Mouse (Mus musculus): ENCODE measurements around the gene Tpra1. TPM values are rescaled to one million over a fixed set of nuclear protein-coding genes. Genes with fewer than 3 reads are reported as not detected.

Tpra1 gene
- polyA plus RNA-seq, 1 experiment from 2014 or later = 55.6 TPM

GRCm38 (mm10) chr6:88924502-88925275, 22.6 kb downstream of the Tpra1 start:
- Histone ChIP-seq H3K36me3 (ENCODE audit: control insufficient read depth, insufficient read depth, low read length) (no peaks in the 10 kb centered on the region), H3K4me2 (replicated peaks; ENCODE audit: low read depth, low read length) (no peak overlapping the region), H3K9me3 (ENCODE audit: control insufficient read depth, low read depth, low read length) (no peaks in the 10 kb centered on the region), H3K4me3 (ENCODE audit: low read depth, low read length) (no peak overlapping the region), H3K27me3 (ENCODE audit: control insufficient read depth, insufficient read depth, low read length) (no peaks in the 10 kb centered on the region), H3K9ac (replicated peaks; ENCODE audit: low read depth, low read length) (no peak overlapping the region), H3K4me1 (ENCODE audit: control insufficient read depth, insufficient read depth, low read length) (peaks cover 18% of the 10 kb centered on the region; the same call in 1 of the 2 replicates), H3K27ac (ENCODE audit: low read length) (peak overlapping the region; percentile 80)
- ATAC-seq (ENCODE audit: insufficient number of reproducible peaks, insufficient read depth, low FRiP score, low read depth) = peak; percentile 46
- WGBS = 8% methylated on average over 5 of the region's 5 CpGs

- H3K4me3 ChIP-seq (ENCODE audit: low read depth, low read length) = no peak overlapping the region
- H3K4me1 ChIP-seq (ENCODE audit: control insufficient read depth, insufficient read depth, low read length) = peaks cover 18% of the 10 kb centered on the region; the same call in 1 of the 2 replicates
- ATAC-seq (ENCODE audit: insufficient number of reproducible peaks, insufficient read depth, low FRiP score, low read depth) = peak; percentile 58; the same call in 1 of the 2 replicates
- no peaks in the 10 kb centered on the region for H3K36me3 ChIP-seq (ENCODE audit: control insufficient read depth, insufficient read depth, low read length)
- peak overlapping the region; percentile 40; the same call in 1 of the 2 replicates for H3K27ac ChIP-seq (ENCODE audit: low read length)
- H3K9ac ChIP-seq (replicated peaks; ENCODE audit: low read depth, low read length) = no peak overlapping the region
- no peak overlapping the region for H3K4me2 ChIP-seq (replicated peaks; ENCODE audit: low read depth, low read length)
- no peaks in the 10 kb centered on the region for H3K27me3 ChIP-seq (ENCODE audit: control insufficient read depth, insufficient read depth, low read length)
- no peaks in the 10 kb centered on the region for H3K9me3 ChIP-seq (ENCODE audit: control insufficient read depth, low read depth, low read length)
- 22% methylated on average over 4 of the region's 4 CpGs for WGBS
Measured at GRCm38 (mm10) chr6:88925640-88926205, 23.7 kb downstream of the Tpra1 start.

- no peak overlapping the region for H3K9ac ChIP-seq (replicated peaks; ENCODE audit: low read depth, low read length)
- ATAC-seq (ENCODE audit: insufficient number of reproducible peaks, insufficient read depth, low FRiP score, low read depth) = no peak
- H3K9me3 ChIP-seq (ENCODE audit: control insufficient read depth, low read depth, low read length) = no peaks in the 10 kb centered on the region
- H3K4me3 ChIP-seq (ENCODE audit: low read depth, low read length) = no peak overlapping the region
- H3K4me2 ChIP-seq (replicated peaks; ENCODE audit: low read depth, low read length) = no peak overlapping the region
- H3K4me1 ChIP-seq (ENCODE audit: control insufficient read depth, insufficient read depth, low read length) = peaks cover 18% of the 10 kb centered on the region; the same call in 1 of the 2 replicates
- WGBS = 39% methylated on average over 3 of the region's 3 CpGs
- no peaks in the 10 kb centered on the region for H3K27me3 ChIP-seq (ENCODE audit: control insufficient read depth, insufficient read depth, low read length)
- H3K36me3 ChIP-seq (ENCODE audit: control insufficient read depth, insufficient read depth, low read length) = no peaks in the 10 kb centered on the region
- peak overlapping the region; percentile 40; the same call in 1 of the 2 replicates for H3K27ac ChIP-seq (ENCODE audit: low read length)
Measured at GRCm38 (mm10) chr6:88926870-88927269, 24.8 kb downstream of the Tpra1 start.

GRCm38 (mm10) chr6:88927595-88927994, 25.5 kb downstream of the Tpra1 start:
- H3K4me1 ChIP-seq (ENCODE audit: control insufficient read depth, insufficient read depth, low read length) = peaks cover 18% of the 10 kb centered on the region; the same call in 1 of the 2 replicates
- no peak overlapping the region for H3K27ac ChIP-seq (ENCODE audit: low read length)
- no peaks in the 10 kb centered on the region for H3K36me3 ChIP-seq (ENCODE audit: control insufficient read depth, insufficient read depth, low read length)
- H3K9ac ChIP-seq (replicated peaks; ENCODE audit: low read depth, low read length) = no peak overlapping the region
- H3K4me2 ChIP-seq (replicated peaks; ENCODE audit: low read depth, low read length) = no peak overlapping the region
- H3K4me3 ChIP-seq (ENCODE audit: low read depth, low read length) = no peak overlapping the region
- no peaks in the 10 kb centered on the region for H3K9me3 ChIP-seq (ENCODE audit: control insufficient read depth, low read depth, low read length)
- no peak for ATAC-seq (ENCODE audit: insufficient number of reproducible peaks, insufficient read depth, low FRiP score, low read depth)
- no peaks in the 10 kb centered on the region for H3K27me3 ChIP-seq (ENCODE audit: control insufficient read depth, insufficient read depth, low read length)
- WGBS = 16% methylated on average over 2 of the region's 2 CpGs

GRCm38 (mm10) chr6:88928026-88928425, 26.0 kb downstream of the Tpra1 start:
- 69% methylated on average over 1 of the region's 1 CpGs for WGBS
- Histone ChIP-seq H3K27ac (ENCODE audit: low read length) (no peak overlapping the region), H3K4me3 (ENCODE audit: low read depth, low read length) (no peak overlapping the region), H3K9ac (replicated peaks; ENCODE audit: low read depth, low read length) (no peak overlapping the region), H3K36me3 (ENCODE audit: control insufficient read depth, insufficient read depth, low read length) (no peaks in the 10 kb centered on the region), H3K27me3 (ENCODE audit: control insufficient read depth, insufficient read depth, low read length) (no peaks in the 10 kb centered on the region), H3K4me1 (ENCODE audit: control insufficient read depth, insufficient read depth, low read length) (peaks cover 18% of the 10 kb centered on the region; the same call in 1 of the 2 replicates), H3K9me3 (ENCODE audit: control insufficient read depth, low read depth, low read length) (no peaks in the 10 kb centered on the region), H3K4me2 (replicated peaks; ENCODE audit: low read depth, low read length) (no peak overlapping the region)
- ATAC-seq (ENCODE audit: insufficient number of reproducible peaks, insufficient read depth, low FRiP score, low read depth) = no peak

GRCm38 (mm10) chr6:88928576-88928975, 26.5 kb downstream of the Tpra1 start:
- ATAC-seq (ENCODE audit: insufficient number of reproducible peaks, insufficient read depth, low FRiP score, low read depth) = no peak
- Histone ChIP-seq H3K9me3 (ENCODE audit: control insufficient read depth, low read depth, low read length) (no peaks in the 10 kb centered on the region), H3K36me3 (ENCODE audit: control insufficient read depth, insufficient read depth, low read length) (no peaks in the 10 kb centered on the region), H3K4me2 (replicated peaks; ENCODE audit: low read depth, low read length) (no peak overlapping the region), H3K27me3 (ENCODE audit: control insufficient read depth, insufficient read depth, low read length) (no peaks in the 10 kb centered on the region), H3K27ac (ENCODE audit: low read length) (no peak overlapping the region), H3K4me1 (ENCODE audit: control insufficient read depth, insufficient read depth, low read length) (peaks cover 18% of the 10 kb centered on the region; the same call in 1 of the 2 replicates), H3K9ac (replicated peaks; ENCODE audit: low read depth, low read length) (no peak overlapping the region), H3K4me3 (ENCODE audit: low read depth, low read length) (no peak overlapping the region)
- 81% methylated on average over 5 of the region's 5 CpGs for WGBS

GRCm38 (mm10) chr6:88929451-88929850, 27.4 kb downstream of the Tpra1 start:
- peaks cover 18% of the 10 kb centered on the region; the same call in 1 of the 2 replicates for H3K4me1 ChIP-seq (ENCODE audit: control insufficient read depth, insufficient read depth, low read length)
- no peaks in the 10 kb centered on the region for H3K9me3 ChIP-seq (ENCODE audit: control insufficient read depth, low read depth, low read length)
- H3K27me3 ChIP-seq (ENCODE audit: control insufficient read depth, insufficient read depth, low read length) = no peaks in the 10 kb centered on the region
- H3K27ac ChIP-seq (ENCODE audit: low read length) = no peak overlapping the region
- no peaks in the 10 kb centered on the region for H3K36me3 ChIP-seq (ENCODE audit: control insufficient read depth, insufficient read depth, low read length)
- ATAC-seq (ENCODE audit: insufficient number of reproducible peaks, insufficient read depth, low FRiP score, low read depth) = no peak
- H3K4me3 ChIP-seq (ENCODE audit: low read depth, low read length) = no peak overlapping the region
- H3K4me2 ChIP-seq (replicated peaks; ENCODE audit: low read depth, low read length) = no peak overlapping the region
- no peak overlapping the region for H3K9ac ChIP-seq (replicated peaks; ENCODE audit: low read depth, low read length)
- 56% methylated on average over 6 of the region's 6 CpGs for whole genome bisulfite sequencing

GRCm38 (mm10) chr6:88930049-88930448, 28.0 kb downstream of the Tpra1 start:
- Histone ChIP-seq H3K27ac (ENCODE audit: low read length) (no peak overlapping the region), H3K4me2 (replicated peaks; ENCODE audit: low read depth, low read length) (no peak overlapping the region)
- 50% methylated on average over 7 of the region's 7 CpGs for WGBS

More at GRCm38 (mm10) chr6:88930049-88930448, 28.0 kb downstream of the Tpra1 start:
- Histone ChIP-seq H3K4me1 (ENCODE audit: control insufficient read depth, insufficient read depth, low read length) (peaks cover 17% of the 10 kb centered on the region; the same call in 1 of the 2 replicates), H3K27me3 (ENCODE audit: control insufficient read depth, insufficient read depth, low read length) (no peaks in the 10 kb centered on the region), H3K9me3 (ENCODE audit: control insufficient read depth, low read depth, low read length) (no peaks in the 10 kb centered on the region), H3K36me3 (ENCODE audit: control insufficient read depth, insufficient read depth, low read length) (no peaks in the 10 kb centered on the region), H3K9ac (replicated peaks; ENCODE audit: low read depth, low read length) (no peak overlapping the region), H3K4me3 (ENCODE audit: low read depth, low read length) (no peak overlapping the region)
- ATAC-seq (ENCODE audit: insufficient number of reproducible peaks, insufficient read depth, low FRiP score, low read depth) = no peak
